Mouse (Mus musculus) frontal cortex, postnatal 25 days (tissue): ENCODE measurements at regions not wholly inside any gene's neighbourhood (a gene's known extent, or its start where the extent isn't known, plus 50 kb on each side); places are given as distances from the start of the nearest gene placed in this dataset.

Experiments
- DNase-seq, 2 experiments: peaks; one replicate each; pipeline ENCODE4 v3.0.0; 2022; ENCODE audit warnings: low spot score in 2 of 2

DNA sequence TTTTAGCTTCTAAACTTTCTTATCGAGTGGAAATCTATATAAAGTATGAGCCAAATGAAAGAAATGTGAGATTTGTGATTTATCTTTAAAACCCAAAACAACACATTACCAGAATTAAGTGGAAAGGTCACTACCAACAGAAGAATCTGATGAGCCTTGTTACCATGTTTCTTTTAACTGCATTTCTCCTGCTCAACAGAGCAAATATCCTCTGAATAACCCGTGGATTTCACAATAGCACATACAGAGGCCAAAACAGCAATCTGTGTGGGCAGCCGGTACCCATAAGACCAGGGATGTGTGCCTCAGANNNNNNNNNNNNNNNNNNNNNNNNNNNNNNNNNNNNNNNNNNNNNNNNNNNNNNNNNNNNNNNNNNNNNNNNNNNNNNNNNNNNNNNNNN lies 85.3 kb downstream of the 4930444P10Rik start:
- DNase-seq: no peak

DNA sequence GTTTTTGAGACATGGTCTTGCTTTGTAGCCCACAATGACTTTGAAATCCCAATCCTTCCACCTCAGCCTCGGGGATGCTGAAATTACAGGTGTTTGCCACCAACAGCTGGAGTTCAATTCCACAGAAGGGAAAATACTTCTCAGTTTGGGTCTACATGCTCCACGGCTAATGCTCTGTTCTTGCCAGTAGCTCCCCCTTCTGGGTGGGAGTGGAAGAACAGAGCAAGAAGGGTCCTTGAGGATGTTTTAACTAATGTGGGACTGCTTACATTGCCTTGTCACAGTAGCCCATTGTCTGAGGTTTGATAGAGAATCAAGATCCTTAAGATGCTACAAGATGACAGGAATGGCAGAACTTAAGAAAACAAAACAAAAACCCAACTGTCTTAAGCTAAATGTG lies 86.2 kb downstream of the 4930444P10Rik start:
- no peak for DNase-seq

DNA sequence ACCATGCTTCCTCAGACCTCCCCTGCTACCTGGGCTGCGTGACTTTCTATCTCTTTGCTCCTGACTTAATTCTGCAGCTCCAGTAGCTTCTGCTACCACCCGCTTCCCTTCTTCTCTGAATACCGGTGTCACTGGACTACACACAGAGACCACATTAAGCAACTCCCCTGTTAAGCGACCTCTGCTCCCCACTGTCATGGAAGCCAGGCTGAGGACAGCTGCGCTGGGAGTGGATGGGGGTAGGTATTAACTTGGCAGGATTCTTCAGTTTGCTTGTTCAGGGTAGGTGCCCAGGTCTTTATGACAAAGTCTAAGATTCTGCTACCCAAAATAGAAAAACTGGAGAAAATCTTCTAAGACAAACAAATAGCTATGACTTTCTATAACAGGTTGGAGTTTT lies 96.0 kb downstream of the 4930444P10Rik start:
- DNase-seq: no peak

DNA sequence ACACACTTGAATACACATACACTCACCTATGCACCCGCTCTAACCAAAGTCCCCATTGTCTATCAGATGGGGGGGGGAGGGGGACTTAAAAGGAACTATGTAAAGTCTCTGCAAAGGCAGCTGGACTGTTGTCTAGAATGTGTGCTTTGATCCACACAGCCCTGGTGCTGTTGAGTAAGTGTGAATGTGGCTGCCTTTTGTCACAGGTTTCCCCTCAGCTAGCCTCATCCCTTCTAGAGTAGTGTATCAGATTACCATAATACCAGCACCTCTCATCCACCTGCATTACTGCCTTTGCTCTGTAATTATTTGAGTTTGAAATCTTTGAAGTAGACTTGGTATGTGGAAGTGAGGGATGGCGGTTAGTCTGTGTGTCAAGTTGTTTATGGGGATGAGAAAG lies 96.8 kb downstream of the 4930444P10Rik start:
- no peak for DNase-seq

DNA sequence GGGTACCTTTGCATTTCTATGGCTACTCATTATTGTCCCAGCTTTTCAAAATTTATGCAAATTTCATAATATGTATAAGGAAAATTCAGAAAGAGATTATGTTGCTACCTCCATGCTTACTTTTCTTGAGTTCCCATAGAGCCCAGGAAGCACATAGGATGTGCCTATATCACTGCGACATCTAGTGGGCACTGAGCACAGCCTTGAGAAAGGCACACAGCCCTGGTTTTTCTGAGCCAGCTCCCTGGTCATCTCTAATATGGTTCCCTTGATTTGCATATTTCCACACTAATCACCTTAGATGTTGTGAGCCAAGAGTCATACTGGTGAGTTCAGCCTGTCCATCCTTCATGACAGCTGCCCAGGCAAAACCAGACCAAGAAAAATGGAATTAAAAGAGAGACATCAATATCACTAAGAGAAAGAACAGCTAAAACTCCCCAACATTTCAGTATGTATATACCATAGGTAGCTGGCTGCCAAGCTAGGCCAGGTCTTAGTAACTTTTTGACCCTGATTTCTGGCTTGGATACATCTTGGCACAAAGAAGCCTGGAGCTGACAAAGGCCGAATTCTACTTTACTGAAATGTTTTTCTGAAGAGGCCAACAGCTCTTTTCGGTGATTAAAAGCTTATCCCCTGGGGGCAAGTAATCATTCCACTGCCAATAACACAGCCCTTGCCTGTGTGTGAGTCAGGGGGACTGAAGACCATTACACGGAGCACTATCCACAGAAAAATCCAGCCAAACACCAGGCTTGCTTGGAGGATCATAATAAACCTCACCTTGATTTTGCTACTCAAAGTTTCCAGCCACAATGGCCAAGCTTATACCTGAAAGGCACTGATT lies 99.3 kb downstream of the 4930444P10Rik start:
- DNase-seq: peak in 1 of 2 experiments; percentile 9

DNA sequence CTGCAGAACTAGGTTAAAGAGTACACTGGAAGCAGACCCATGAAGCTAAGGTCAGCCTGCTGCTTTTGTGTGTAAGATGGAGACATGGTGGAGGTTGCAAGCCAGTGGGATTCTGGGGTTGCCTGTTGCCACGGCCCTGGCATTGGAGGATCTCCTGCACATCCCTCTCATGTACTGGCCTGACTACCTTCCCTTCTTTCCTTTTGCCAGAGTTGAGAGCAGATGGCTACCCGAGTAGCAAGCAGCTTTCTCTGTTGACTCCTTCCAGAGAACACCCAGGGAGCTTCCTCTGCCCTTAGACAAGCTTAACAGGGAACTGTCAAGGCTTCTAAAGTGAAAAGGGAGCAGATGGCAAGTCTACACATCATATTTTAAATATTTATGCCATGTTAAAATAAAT lies 102.1 kb downstream of the 4930444P10Rik start:
- no peak for DNase-seq

DNA sequence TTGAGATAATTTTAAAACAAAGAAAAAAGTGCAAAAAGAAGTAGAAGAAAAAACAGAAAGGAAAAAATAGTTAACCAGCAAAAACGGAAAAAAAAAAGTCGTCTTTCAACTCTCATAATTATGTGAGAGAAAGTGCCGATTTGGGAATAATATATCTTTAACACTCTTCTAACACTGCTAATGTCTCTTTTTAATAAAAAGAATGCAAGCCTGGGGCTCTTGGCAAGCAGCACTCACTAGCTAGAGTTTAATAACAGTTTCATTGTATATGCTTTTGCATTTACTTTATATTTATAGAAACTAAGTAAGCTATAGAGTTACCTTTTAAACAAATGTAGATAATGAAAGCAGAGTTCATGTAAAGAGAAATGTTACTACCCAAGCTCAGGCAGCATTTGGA lies 107.5 kb downstream of the 4930444P10Rik start:
- DNase-seq: no peak

DNA sequence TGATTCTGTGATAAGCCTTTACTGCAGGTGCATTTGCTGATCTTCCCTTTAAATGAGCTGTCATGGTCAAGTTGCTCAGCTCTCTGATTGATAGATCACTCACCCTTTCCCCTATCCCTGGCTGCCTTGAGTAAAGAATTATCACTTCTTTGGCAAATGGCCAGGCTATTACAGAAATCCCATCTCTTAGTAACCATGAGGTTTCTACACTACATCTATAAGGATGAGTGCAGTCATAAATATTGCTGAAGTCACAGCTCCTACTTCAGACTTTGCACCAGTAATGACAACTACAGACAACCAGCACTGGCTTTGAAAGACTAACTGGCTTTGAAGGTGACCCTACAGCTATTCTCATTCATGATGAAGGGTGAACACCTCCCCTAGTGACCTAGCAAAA lies 113.8 kb downstream of the 4930444P10Rik start:
- no peak for DNase-seq

DNA sequence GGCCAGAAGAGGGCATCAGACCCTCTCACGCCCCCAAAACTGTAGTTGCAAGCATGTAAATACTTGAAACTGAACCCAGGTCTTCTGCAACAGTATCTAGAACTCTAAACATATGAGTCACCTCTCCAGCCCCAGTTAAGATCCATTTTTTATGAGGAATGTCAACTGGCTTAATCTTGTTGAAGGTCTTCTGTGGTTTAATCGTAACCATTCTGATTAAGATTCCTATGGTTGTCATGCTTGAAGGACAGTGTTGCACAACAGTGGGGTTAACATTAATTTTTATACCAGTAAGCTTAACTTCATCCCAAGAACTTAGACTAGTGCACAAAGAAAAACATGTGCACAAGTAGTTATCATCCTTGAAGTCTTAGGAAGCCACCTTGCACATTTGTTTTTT lies 133.5 kb downstream of the 4930444P10Rik start:
- no peak for DNase-seq

DNA sequence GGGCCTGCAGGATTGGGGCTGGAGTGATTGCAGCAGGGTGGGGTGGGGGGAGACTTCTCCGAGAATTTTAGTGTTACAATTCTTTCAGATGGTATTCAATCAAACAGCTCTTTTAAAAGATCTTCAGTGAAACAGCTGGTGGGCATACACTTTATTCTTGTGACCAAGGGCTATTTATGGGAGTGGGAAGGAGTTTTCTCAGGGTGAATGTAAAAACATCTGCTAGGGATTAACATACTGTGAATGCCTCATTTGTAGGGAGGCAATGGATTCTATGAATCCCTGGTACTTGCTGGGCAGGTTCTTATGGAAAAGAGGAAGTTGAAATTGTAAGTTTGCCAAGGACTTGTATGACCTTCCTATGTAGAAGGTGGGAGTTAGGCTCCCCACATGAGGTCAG lies 134.5 kb downstream of the 4930444P10Rik start:
- DNase-seq: no peak

DNA sequence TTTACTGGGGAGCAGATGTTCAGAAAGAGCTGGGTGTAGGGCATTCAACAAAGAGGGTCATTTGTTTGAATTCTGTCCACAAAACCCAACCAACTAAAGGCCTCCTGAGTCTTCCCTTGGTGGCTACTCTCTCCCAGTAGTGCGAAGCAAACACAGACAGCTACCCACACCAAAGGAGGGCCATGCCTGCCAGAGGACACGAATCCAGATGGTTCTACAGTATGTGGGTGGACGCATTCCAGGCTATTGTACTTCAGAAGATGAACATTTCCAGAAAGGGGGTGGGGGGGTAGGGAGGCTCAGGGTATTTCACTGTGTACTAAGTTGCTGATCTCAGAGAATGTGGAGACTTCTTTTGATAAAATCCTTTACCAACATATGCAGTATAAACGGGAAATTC lies 149.5 kb downstream of the 4930444P10Rik start:
- DNase-seq: no peak

DNA sequence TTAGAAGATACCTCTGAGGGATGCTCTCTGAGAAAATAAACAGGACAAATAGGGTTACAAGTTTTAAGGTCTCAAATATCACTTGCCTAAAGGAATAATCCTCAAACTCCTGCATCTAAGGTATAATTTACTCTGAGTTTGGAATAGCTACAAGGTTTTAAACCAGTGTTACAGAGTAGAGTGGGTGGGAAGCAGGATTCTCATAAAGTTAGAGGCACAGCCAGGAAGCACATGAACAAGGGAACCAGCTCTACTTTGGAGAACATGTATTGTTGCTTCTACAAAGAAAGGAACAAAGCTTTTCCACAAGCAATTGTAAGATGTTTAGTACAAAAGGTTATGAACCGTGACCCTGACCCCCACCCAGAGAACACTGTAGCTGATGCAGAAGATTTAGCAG lies 150.1 kb downstream of the 4930444P10Rik start:
- DNase-seq: no peak
